Mouse (Mus musculus): ENCODE measurements around the gene Gstt1. TPM values are rescaled to one million over a fixed set of nuclear protein-coding genes. Genes with fewer than 3 reads are reported as not detected.

Gstt1 gene
- polyA plus RNA-seq, 1 experiment, result 0.76 TPM

GRCm38 (mm10) chr10:75743369-75743768 lies 55.0 kb downstream of the Gstt1 start:
- Histone ChIP-seq H3K27me3 (ENCODE audit: control insufficient read depth, insufficient read depth, insufficient read length) (no peaks in the 10 kb centered on the region), H3K79me2 (ENCODE audit: control insufficient read depth, insufficient read depth) (no peaks in the 10 kb centered on the region), H3K4me3 (ENCODE audit: insufficient read depth, poor library complexity, severe bottlenecking) (no peak overlapping the region), H3K79me3 (ENCODE audit: low read depth) (no peaks in the 10 kb centered on the region), H3K36me3 (ENCODE audit: control insufficient read depth, insufficient read depth) (peaks cover 76% of the 10 kb centered on the region), H3ac (ENCODE audit: control insufficient read depth, insufficient read length, low read depth) (no peak overlapping the region)
- TF ChIP-seq MYOG (IDR thresholded peaks at IDR 0.05; ENCODE audit: control insufficient read depth, extremely low read depth, insufficient read length), result no peak
- no peak for TF ChIP-seq CTCF (IDR thresholded peaks at IDR 0.05; ENCODE audit: control insufficient read depth, insufficient read depth, insufficient read length)
- TF ChIP-seq MYOD1 (IDR thresholded peaks at IDR 0.05; ENCODE audit: control insufficient read depth, insufficient read length, low read depth), result no peak
- no peak for TF ChIP-seq MAX (IDR thresholded peaks at IDR 0.05)
- TF ChIP-seq USF1 (IDR thresholded peaks at IDR 0.05; ENCODE audit: low read depth), result no peak
- no peak for TF ChIP-seq CEBPB (IDR thresholded peaks at IDR 0.05; ENCODE audit: low read depth)
- TF ChIP-seq FOSL1 (IDR thresholded peaks at IDR 0.05; ENCODE audit: insufficient read depth, low read length, poor library complexity, severe bottlenecking), result no peak

GRCm38 (mm10) chr10:75740866-75741265 lies 57.5 kb downstream of the Gstt1 start:
- H3K4me3 ChIP-seq (ENCODE audit: insufficient read depth, poor library complexity, severe bottlenecking), result no peak overlapping the region
- H3ac ChIP-seq (ENCODE audit: control insufficient read depth, insufficient read length, low read depth), result no peak overlapping the region
- TF ChIP-seq CEBPB (IDR thresholded peaks at IDR 0.05; ENCODE audit: low read depth), result no peak
- no peak for TF ChIP-seq MAX (IDR thresholded peaks at IDR 0.05)
- no peak for TF ChIP-seq MYOG (IDR thresholded peaks at IDR 0.05; ENCODE audit: control insufficient read depth, extremely low read depth, insufficient read length)
- no peak for TF ChIP-seq CTCF (IDR thresholded peaks at IDR 0.05; ENCODE audit: control insufficient read depth, insufficient read depth, insufficient read length)
- TF ChIP-seq USF1 (IDR thresholded peaks at IDR 0.05; ENCODE audit: low read depth), result no peak
- TF ChIP-seq MYOD1 (IDR thresholded peaks at IDR 0.05; ENCODE audit: control insufficient read depth, insufficient read length, low read depth), result no peak
- TF ChIP-seq FOSL1 (IDR thresholded peaks at IDR 0.05; ENCODE audit: insufficient read depth, low read length, poor library complexity, severe bottlenecking), result no peak
- no peaks in the 10 kb centered on the region for H3K79me3 ChIP-seq (ENCODE audit: low read depth)
- H3K27me3 ChIP-seq (ENCODE audit: control insufficient read depth, insufficient read depth, insufficient read length), result no peaks in the 10 kb centered on the region
- H3K36me3 ChIP-seq (ENCODE audit: control insufficient read depth, insufficient read depth), result peaks cover 76% of the 10 kb centered on the region
- no peaks in the 10 kb centered on the region for H3K79me2 ChIP-seq (ENCODE audit: control insufficient read depth, insufficient read depth)

Other genes with a start within 250 kb of the Gstt1 start
- 3.8 TPM for gene Lrrc75b, start 238.3 kb downstream of the Gstt1 start, polyA plus RNA-seq (2012; fragmentation: generic; extraction: Trizol)
- gene Ggt1, start 237.0 kb downstream of the Gstt1 start, polyA plus RNA-seq (2012; fragmentation: generic; extraction: Trizol), result 0.12 TPM
- not detected for gene Ggt5, start 209.2 kb downstream of the Gstt1 start, polyA plus RNA-seq (2012; fragmentation: generic; extraction: Trizol)
- gene Susd2, start 154.6 kb downstream of the Gstt1 start, polyA plus RNA-seq (2012; fragmentation: generic; extraction: Trizol), result 0.04 TPM
- 24.5 TPM for gene Cabin1, start 34.2 kb downstream of the Gstt1 start, polyA plus RNA-seq (2012; fragmentation: generic; extraction: Trizol)
- 27.9 TPM for gene Ddt, start 25.2 kb downstream of the Gstt1 start, polyA plus RNA-seq (2012; fragmentation: generic; extraction: Trizol)
- gene Gm20441, start 17.6 kb downstream of the Gstt1 start, polyA plus RNA-seq (2012; fragmentation: generic; extraction: Trizol), result not detected
- gene Gstt3, start 17.2 kb downstream of the Gstt1 start, polyA plus RNA-seq (2012; fragmentation: generic; extraction: Trizol), result 0.13 TPM
- not detected for gene Gstt4, start 24.0 kb upstream of the Gstt1 start, polyA plus RNA-seq (2012; fragmentation: generic; extraction: Trizol)
- gene Gstt2, start 38.8 kb upstream of the Gstt1 start, polyA plus RNA-seq (2012; fragmentation: generic; extraction: Trizol), result 0.49 TPM
- gene Mif, start 61.7 kb upstream of the Gstt1 start, polyA plus RNA-seq (2012; fragmentation: generic; extraction: Trizol), result 2,436 TPM
- 0.25 TPM for gene Derl3, start 94.8 kb upstream of the Gstt1 start, polyA plus RNA-seq (2012; fragmentation: generic; extraction: Trizol)
- gene Smarcb1, start 123.0 kb upstream of the Gstt1 start, polyA plus RNA-seq (2012; fragmentation: generic; extraction: Trizol), result 133 TPM
- gene Chchd10, start 134.5 kb upstream of the Gstt1 start, polyA plus RNA-seq (2012; fragmentation: generic; extraction: Trizol), result 91.1 TPM
- 53.2 TPM for gene Mmp11, start 137.9 kb upstream of the Gstt1 start, polyA plus RNA-seq (2012; fragmentation: generic; extraction: Trizol)
- gene Gm867, start 142.1 kb upstream of the Gstt1 start, polyA plus RNA-seq (2012; fragmentation: generic; extraction: Trizol), result 0.35 TPM
- 0.13 TPM for gene Vpreb3, start 144.5 kb upstream of the Gstt1 start, polyA plus RNA-seq (2012; fragmentation: generic; extraction: Trizol)
- gene Gm5134, start 155.9 kb upstream of the Gstt1 start, polyA plus RNA-seq (2012; fragmentation: generic; extraction: Trizol), result not detected
- 6.7 TPM for gene Zfp280b, start 234.1 kb upstream of the Gstt1 start, polyA plus RNA-seq (2012; fragmentation: generic; extraction: Trizol)